Mouse (Mus musculus): ENCODE measurements around the gene Ltbp1.

- TF ChIP-seq POLR2A (IDR thresholded peaks at IDR 0.05; ENCODE audit: borderline replicate concordance, extremely low read depth, low read depth, low read length) (no peak), CTCF (IDR thresholded peaks at IDR 0.05; ENCODE audit: insufficient read depth, low read length) (no peak)
These were observed 15.7 kb upstream of the Ltbp1 start for GRCm38 (mm10) chr17:74989691-74990090.
